Mouse (Mus musculus) cerebellum, adult 11 months (tissue): Measurements from ENCODE around the gene Vmn1r234.
"Not testable (repeated sequence)": the region's sequence is repeated elsewhere in the genome, so short reads cannot be mapped to it uniquely, and the experiment has no call there.

Experiments
- DNase-seq: peaks from one replicate; pipeline ENCODE4 v3.0.0; 2022

Gene Vmn1r234

GRCm38 (mm10) chr17:21225787-21226186 is at the start of gene Vmn1r234:
Vmn1r234 (plus strand) TSS chr17:21226087.
- DNase-seq, result no peak

- not testable (repeated sequence) for DNase-seq
Observed at GRCm38 (mm10) chr17:21211081-21211480, 14.8 kb upstream of the Vmn1r234 start.

- peak; percentile 0 for DNase-seq
Observed at GRCm38 (mm10) chr17:21231654-21232053, 5.8 kb downstream of the Vmn1r234 start.

GRCm38 (mm10) chr17:21256111-21256510 is 30.2 kb downstream of the Vmn1r234 start, which contains the start of gene Vmn1r235:
Vmn1r235 (plus strand) TSS chr17:21256411.
- DNase-seq, result no peak

GRCm38 (mm10) chr17:21272103-21272502 is 46.2 kb downstream of the Vmn1r234 start:
- DNase-seq, result peak; percentile 32

GRCm38 (mm10) chr17:21282642-21283041 is 56.8 kb downstream of the Vmn1r234 start, which contains the start of gene Vmn1r236:
Vmn1r236 (plus strand) TSS chr17:21282942.
- no peak for DNase-seq

GRCm38 (mm10) chr17:21284395-21284794 is 58.5 kb downstream of the Vmn1r234 start:
- no peak for DNase-seq
